Mouse (Mus musculus) embryonic facial prominence, embryonic 14.5 days (tissue): Measurements from ENCODE around the gene Pax4. TPM values are rescaled to one million over a fixed set of nuclear protein-coding genes. Genes with fewer than 3 reads are reported as not detected.
A peak's percentile ranks its signal among the peaks of the same experiment; 100 is the strongest.

ENCODE experiments used
- ATAC-seq: fragments of 200-750 bp; cut with Nextera tagmentation; 2 replicates; pipeline ENCODE4 v1.8.0; 2017; ENCODE audit warnings: low read depth, moderate number of reproducible peaks, moderate TSS enrichment
- DNase-seq: peaks from one replicate; pipeline ENCODE4 v3.0.0-alpha.2; 2015; ENCODE audit warnings: low spot score
- H3K27ac ChIP-seq: fragments of 300-500 bp; sonication (generic); replicated peaks from 2 replicates; pipeline ENCODE4 v1.5.1; 2014; ENCODE audit warnings: low read depth, mild to moderate bottlenecking, low read length, moderate library complexity
- H3K27me3 ChIP-seq: fragments of 300-500 bp; sonication (generic); replicated peaks from 2 replicates; pipeline ENCODE4 v1.6.1; 2014; ENCODE audit warnings: low read length; ENCODE audit not compliant: control insufficient read depth, insufficient read depth
- H3K36me3 ChIP-seq: fragments of 300-500 bp; sonication (generic); 2 replicates; pipeline ENCODE4 v1.6.1; 2014; ENCODE audit warnings: low read length, mixed read lengths; ENCODE audit not compliant: control insufficient read depth, insufficient read depth
- H3K4me1 ChIP-seq: fragments of 300-500 bp; sonication (generic); 2 replicates; pipeline ENCODE4 v1.6.1; 2014; ENCODE audit warnings: antibody characterized with exemption, low read length; ENCODE audit not compliant: control insufficient read depth, insufficient read depth
- H3K4me2 ChIP-seq: fragments of 300-500 bp; sonication (generic); 2 replicates; pipeline ENCODE4 v1.6.1; 2014; ENCODE audit warnings: low read depth, mild to moderate bottlenecking, low read length, moderate library complexity, mixed read lengths
- H3K4me3 ChIP-seq: fragments of 300-500 bp; sonication (generic); 2 replicates; pipeline ENCODE4 v1.5.1; 2014; ENCODE audit warnings: low read depth, mild to moderate bottlenecking, low read length
- H3K9ac ChIP-seq: fragments of 300-500 bp; sonication (generic); 2 replicates; pipeline ENCODE4 v1.6.1; 2014; ENCODE audit warnings: low read depth, mild to moderate bottlenecking, low read length, moderate library complexity, mixed read lengths
- H3K9me3 ChIP-seq: fragments of 300-500 bp; sonication (generic); 2 replicates; pipeline ENCODE4 v1.6.1; 2016; ENCODE audit warnings: low read length; ENCODE audit not compliant: control insufficient read depth
- WGBS: fragments of 180-500 bp; shearing (Covaris S2); extraction: QIAGEN DNeasy Blood & Tissue Kit; methylation state at CpG from one replicate; pipeline ENCODE4 v1.1.7; 2014; 5-methylcytosine and 5-hydroxymethylcytosine counted together
- polyA plus RNA-seq: library from polyadenylated mRNA; unstranded; fragments of >200 nt; fragmentation: Nextera tagmentation; extraction: Ambion mirVana; gene quantifications from 2 replicates; pipeline ENCODE4 v1.2.1, GENCODE M21; 2014

The Pax4 gene
- polyA plus RNA-seq, 1 experiment from 2014 or later, result not detected

GRCm38 (mm10) chr6:28396051-28396852, 52.9 kb downstream of the Pax4 start:
- Histone ChIP-seq H3K9ac (no peak overlapping the region), H3K4me3 (peak overlapping the region; percentile 50), H3K27me3 (peaks cover 39% of the 10 kb centered on the region), H3K9me3 (peaks cover 14% of the 10 kb centered on the region; the same call in 1 of the 2 replicates), H3K4me2 (peak overlapping the region; percentile 90), H3K27ac (no peak overlapping the region), H3K4me1 (no peaks in the 10 kb centered on the region), H3K36me3 (no peaks in the 10 kb centered on the region)
- no peak for ATAC-seq
- DNase-seq, result no peak
- WGBS, result 27% methylated on average over 15 of the region's 15 CpGs

Other genes with a start within 250 kb of the Pax4 start
- gene Zfp800, start 51.3 kb downstream of the Pax4 start, polyA plus RNA-seq, result 17.7 and 19.9 TPM in 2 replicates
- gene Arf5, start 25.8 kb downstream of the Pax4 start, polyA plus RNA-seq, result 353 and 373 TPM in 2 replicates
- gene Fscn3, start 21.6 kb downstream of the Pax4 start, polyA plus RNA-seq, result not detected in 2 replicates
- gene Gcc1, start 21.0 kb downstream of the Pax4 start, polyA plus RNA-seq, result 6.8 and 8.4 TPM in 2 replicates
- 111 and 120 TPM in 2 replicates for gene Snd1, start 25.8 kb upstream of the Pax4 start, polyA plus RNA-seq